Mouse (Mus musculus) G1E (cell line): ENCODE measurements at regions not wholly inside any gene's neighbourhood (a gene's known extent, or its start where the extent isn't known, plus 50 kb on each side); places are given as distances from the start of the nearest gene placed in this dataset.

Source experiments
- CTCF ChIP-seq: IDR thresholded peaks from 2 replicates; pipeline ENCODE4 v1.5.1; 2012; ENCODE audit warnings: low read depth, low read length, inconsistent platforms, mixed read lengths
- GATA1 ChIP-seq: IDR thresholded peaks from 2 replicates; pipeline ENCODE4 v1.6.1; 2012; ENCODE audit warnings: borderline replicate concordance, low read length, inconsistent platforms, mixed read lengths
- GATA2 ChIP-seq: IDR thresholded peaks from 2 replicates; pipeline ENCODE4 v1.6.1; 2012; ENCODE audit warnings: low read depth, low read length, inconsistent platforms, borderline replicate concordance
- POLR2AphosphoS5 ChIP-seq: IDR thresholded peaks from 2 replicates; pipeline ENCODE4 v1.6.1; 2012; ENCODE audit warnings: low read depth, low read length, inconsistent platforms; ENCODE audit not compliant: insufficient replicate concordance
- TAL1 ChIP-seq: conservative IDR thresholded peaks from 2 replicates; pipeline ENCODE4 v1.6.1; 2012; ENCODE audit warnings: low read depth, low read length, inconsistent platforms, mixed read lengths

- TF ChIP-seq GATA1 (no peak), CTCF (no peak), POLR2AphosphoS5 (no peak), TAL1 (no peak), GATA2 (no peak)
Measured at GRCm38 (mm10) chr1:148870788-148871187, 1090.3 kb downstream of the Pla2g4a start.
